Mouse (Mus musculus): ENCODE data around the gene Uggt1. TPM values are rescaled to one million over a fixed set of nuclear protein-coding genes. Genes with fewer than 3 reads are reported as not detected.

Gene Uggt1
- polyA plus RNA-seq, 3 experiments from 2014 or later, result 22.5 to 27.7 (median 25.2) TPM

- no peak for ATAC-seq
Observed at GRCm38 (mm10) chr1:36173461-36173860, 71.1 kb downstream of the Uggt1 start.

DNA sequence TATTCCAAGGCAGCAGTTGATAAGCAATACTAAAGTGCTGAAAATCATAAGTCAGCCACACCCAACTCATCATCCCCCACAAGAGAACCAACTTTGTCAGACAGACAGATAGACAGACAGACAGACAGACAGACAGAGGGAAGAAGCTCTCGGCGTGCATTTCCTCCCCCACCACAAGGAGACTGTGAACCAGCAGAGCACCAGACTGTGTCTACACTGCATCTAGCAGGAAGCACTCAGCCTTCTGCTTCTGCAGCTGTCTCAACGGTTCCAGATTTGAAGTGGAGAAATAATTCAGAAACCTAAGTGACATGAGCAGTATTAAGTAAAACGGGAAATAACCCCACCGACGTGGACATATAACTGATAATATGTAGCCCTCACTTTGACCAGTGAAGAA, 71.6 kb downstream of the Uggt1 start:
- no peak for ATAC-seq

DNA sequence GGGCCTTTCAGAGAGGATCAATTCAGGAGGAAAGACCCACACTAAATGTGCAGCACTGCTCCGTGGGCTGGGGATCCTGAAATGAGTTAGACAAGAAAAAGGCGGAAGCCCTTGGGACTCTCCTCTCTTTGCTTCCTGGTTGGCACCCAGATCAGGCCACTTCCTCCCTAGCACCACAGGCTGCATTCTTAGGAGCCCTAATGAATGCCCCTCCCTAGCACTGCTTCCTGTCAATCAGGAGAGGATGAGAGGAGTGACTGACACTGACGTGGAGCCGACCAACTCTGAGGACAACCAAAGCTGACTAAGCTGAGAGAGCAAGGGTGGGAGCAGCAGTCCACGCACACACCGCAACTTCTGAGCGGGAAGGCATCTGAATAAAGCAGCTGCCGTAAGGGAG, 81.8 kb downstream of the Uggt1 start:
- peak; percentile 47 for ATAC-seq

DNA sequence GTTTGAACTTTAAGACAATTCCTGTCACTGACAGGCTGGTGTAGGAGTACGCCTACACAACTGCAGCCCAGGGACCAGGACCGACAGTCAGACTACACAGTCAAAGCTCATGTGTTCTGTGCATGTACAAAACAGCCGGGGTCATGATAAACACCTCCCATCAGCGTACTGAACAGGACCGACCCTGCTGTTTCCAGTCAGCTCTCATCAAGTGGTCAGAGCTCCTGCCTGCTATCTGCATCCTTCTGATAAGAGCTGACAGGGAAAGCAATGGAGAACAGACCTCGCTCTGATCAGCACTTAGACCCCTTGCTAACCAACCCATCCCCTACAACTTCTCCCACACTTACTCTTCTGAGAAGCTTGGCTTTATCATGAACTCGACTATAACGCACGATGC, 83.3 kb downstream of the Uggt1 start:
- ATAC-seq, result no peak

DNA sequence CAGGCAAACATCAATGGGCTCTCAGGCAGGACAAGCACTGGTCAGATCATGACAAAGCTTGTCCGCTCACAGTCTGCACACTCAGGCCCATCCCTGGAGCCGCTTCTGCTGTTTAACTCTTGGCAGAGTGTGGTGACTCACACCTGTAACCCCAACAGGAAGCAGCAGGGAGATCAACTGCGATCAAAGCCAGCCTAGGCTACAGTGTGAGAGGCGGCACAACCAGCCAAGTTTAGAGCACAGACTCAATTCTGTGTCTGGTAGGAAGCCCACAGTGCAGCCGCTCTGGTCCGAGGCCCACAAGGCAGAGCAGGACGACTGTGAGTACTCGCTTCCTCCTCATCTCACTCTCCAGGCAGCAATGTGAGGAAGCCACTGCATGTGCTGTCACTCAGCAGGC, 84.3 kb downstream of the Uggt1 start:
- peak; percentile 95 for ATAC-seq

DNA sequence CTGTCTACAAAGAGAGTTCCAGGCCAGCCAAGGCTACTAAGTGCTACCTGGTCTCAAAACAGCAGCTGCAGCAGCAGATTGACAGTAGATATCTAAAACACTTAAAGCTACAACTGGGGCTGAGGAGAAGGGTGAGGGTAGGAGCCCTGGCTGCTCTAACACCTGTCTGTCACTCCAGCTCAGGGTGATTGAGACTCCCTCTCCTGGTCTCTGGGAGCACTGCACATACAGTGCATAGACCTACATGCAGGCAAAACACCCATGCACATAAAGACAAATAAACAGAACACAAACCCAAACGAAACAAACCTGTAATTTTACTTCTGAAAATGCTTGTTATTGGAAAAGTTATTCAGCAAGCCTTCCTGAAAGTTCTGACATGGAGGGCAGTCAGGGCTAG, 95.1 kb downstream of the Uggt1 start:
- peak; percentile 87 for ATAC-seq

DNA sequence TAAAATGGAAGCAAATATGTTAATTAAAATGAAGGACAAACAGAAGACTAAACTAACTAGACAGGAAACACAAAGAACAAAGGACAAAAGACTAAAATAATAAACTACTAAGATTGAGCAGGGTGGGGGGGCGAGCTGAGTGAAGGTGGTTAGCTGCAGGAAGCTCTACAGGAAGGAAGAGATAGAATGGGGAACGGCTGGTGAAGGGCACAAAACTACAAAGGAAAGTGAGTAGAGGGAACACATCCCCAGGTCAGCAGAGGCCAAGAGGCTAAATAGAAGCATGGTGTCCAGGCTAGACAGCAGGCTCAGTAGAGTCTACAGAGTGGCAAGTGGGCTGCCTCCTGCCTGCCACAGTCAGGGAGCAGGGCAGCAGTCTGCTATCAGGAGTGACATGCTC, 95.7 kb downstream of the Uggt1 start:
- peak; percentile 79 for ATAC-seq

DNA sequence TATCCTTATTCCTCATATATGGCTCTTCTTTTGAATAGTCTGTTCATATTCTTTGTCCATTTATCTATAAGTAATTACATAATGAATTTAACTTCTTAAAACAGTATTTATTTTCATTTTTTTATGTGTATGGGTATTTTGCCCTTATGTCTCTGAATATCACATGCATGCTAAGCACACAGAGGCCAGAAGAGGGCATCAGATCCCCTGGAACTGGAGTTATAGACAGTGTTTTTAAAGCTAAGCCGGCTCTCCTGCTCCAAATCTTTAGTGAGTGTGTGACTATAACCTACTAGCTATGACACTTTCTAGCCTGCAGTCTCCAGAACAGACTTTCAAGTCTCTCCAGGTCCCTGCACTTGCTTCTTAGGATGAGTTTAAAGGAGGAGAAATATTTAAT, 99.5 kb downstream of the Uggt1 start:
- no peak for ATAC-seq

DNA sequence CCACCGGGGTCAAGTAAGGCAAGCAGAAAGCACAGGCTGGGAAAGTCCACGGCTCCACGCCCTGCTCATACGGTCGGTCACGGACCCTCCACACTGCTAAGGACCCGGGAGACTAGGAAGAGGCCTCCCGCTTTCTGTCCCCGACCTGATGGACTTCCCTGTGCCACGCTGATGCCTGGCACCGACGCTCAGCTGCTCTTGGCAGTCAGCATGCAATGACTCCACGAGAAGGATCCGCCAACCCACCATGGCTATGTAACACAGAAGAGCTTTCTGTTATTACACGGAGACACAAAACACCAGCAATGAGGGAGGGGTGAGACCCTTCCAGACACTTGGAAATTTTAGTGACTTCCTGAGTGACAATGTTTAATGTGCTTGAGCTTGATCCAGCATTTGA, 104.2 kb downstream of the Uggt1 start:
- no peak for ATAC-seq

- peak; percentile 41 for ATAC-seq
Observed at GRCm38 (mm10) chr1:36134584-36134983, 109.9 kb downstream of the Uggt1 start.

- ATAC-seq, result no peak
Observed at GRCm38 (mm10) chr1:36133647-36134046, 110.9 kb downstream of the Uggt1 start.

DNA sequence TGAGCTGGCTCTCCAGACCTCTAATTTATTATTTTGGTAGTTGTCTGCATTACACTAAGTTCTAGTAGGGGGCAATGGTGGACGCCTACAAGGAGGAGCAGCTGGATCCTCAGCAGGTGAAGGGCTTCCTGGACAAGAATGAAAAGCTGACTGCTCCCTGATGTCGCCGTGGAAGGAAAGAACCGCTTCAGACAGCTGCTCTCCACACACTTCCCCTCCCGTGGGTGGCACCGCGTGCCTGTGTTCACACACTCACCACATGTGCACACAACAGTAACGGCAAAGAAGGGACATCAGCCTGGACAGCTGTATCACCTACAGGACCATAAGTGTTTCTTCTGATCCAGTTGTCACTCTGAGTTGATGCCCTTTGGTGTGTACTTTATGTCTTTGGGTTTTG, 111.5 kb downstream of the Uggt1 start:
- no peak for ATAC-seq

- no peak for ATAC-seq
Observed at GRCm38 (mm10) chr1:36132211-36132610, 112.3 kb downstream of the Uggt1 start.

- ATAC-seq, result no peak
Observed at GRCm38 (mm10) chr1:36131766-36132165, 112.8 kb downstream of the Uggt1 start.

DNA sequence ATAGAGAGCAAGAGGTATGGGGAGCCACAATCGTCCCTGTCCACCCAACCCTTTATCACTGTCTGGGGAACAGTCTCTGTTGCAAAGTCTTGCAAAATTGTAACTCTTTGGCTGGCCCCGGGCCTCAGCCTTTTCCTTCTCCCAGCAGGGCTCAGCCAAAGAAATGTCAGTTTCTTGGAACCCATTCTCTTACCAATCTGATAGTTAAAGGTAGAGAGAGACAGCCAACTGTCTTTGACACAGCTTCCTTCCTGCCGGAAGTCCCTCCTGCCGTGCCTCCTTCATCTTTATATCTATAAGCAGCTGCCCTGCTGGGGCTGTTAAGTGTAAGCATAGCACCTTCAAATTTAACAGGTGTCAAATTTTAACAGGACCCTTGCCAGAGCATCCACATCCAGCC, 113.4 kb downstream of the Uggt1 start:
- peak; percentile 76 for ATAC-seq

DNA sequence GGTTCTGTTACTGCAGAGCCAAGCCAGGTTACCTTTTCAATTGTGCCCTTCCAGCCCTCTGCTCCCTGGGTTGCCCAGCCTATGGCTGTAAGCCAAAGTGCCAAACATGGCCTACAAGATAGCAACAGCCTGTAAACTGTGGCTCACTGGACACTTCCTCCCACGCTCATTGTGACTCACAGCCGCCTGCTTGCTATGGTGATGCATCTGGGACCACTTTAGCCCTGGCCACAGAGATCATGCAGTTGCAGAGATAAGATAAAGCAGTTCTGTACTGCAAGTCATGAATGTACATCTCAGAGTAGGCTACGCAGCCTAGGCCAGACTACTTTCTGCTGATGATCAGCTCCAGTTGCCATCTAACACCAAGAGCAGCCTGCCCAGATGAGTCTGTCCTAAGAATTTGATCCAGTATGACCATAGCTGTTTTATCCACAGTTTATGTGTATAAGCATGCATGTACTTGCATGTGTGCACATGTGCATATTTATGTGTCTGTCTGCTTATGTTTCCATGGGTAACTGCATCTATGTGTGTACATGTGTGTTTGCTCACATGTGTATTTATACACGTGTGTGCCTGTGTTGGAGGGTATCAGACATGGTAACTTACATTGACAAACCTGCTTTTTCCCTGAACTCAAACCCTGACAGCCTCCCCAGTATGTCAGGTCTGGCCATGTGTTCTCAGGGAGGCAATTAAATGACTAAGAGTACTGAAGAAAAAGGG, 114.0 kb downstream of the Uggt1 start:
- ATAC-seq, result no peak

DNA sequence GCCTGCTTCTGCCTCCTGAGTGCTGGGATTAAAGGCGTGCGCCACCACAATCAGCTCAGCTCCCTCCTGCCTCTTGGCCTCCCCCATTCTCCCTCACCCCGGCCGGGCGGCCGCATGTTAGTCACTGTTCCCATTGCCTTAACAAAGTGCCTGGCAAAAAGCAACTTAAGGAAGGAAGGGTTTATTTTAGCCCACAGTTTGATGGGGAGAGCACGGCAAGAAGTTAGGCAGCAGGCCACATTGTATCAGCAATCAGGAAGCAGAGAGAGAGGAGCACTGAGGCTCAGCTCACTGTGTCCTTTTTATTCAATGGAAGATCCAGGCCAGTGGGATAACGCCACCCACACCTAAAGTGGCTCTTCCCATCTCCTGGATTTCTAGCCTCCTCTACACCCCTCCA, 114.6 kb downstream of the Uggt1 start:
- ATAC-seq, result no peak

DNA sequence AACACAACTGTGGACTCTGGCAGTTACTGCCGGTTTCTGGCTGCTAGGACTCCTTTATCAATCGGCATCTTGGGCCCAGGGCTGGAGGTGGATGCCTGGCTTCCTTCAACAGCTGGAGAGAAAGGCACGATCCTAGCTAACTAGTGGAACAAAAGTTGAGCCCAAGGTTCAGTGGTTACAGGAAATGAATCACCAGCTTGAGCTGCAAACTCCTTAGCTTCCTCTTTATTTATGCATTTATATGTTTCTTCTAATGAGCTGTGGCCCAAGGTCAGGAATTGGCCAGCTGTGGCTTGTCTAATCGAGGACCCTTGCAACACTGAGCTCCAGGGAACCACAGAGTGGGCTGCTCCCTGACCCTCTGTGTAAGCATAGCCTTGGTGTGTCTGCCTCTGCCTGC, 115.4 kb downstream of the Uggt1 start:
- no peak for ATAC-seq

GRCm38 (mm10) chr1:36125076-36125475, 119.4 kb downstream of the Uggt1 start:
- ATAC-seq, result no peak

DNA sequence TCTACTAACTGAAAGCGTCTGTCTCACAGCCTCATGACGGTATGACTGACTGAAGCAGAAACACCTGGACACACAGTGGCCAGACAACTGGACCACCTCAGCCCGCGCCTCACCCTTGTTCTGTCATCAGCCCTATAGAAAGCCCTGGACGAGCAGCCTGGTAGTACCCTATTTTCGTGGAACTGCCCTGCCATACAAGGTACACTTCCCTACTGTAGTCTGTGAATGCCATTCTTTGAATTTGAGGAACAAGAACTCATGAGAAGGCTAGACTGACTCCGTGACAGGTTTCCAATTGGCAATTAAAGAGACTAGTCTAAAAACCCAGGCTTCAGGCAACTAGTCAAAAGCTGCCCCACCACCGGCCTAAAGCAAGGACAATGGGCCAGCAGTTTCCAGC, 123.3 kb downstream of the Uggt1 start:
- no peak for ATAC-seq

DNA sequence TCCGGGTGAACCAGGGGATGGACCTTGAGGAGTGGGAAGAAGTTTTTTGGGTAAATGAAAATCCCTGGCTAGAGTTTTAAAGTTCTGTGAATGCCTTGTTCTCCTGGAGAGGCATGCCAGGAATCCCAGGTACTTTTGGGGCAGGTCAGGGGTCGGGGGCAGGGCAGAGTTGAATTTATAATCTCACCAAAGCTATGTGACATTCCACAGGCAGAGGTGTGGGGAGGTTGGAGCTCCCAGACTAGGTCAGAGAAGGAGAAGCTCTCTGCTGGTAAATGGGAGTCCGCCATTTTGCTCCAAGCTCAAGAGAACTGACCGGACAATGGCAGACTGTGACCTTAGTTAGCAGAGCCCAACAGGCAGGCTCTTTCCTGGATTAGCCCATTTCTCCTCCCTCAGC, 125.1 kb downstream of the Uggt1 start:
- no peak for ATAC-seq

GRCm38 (mm10) chr1:36118958-36119357, 125.6 kb downstream of the Uggt1 start:
- no peak for ATAC-seq

DNA sequence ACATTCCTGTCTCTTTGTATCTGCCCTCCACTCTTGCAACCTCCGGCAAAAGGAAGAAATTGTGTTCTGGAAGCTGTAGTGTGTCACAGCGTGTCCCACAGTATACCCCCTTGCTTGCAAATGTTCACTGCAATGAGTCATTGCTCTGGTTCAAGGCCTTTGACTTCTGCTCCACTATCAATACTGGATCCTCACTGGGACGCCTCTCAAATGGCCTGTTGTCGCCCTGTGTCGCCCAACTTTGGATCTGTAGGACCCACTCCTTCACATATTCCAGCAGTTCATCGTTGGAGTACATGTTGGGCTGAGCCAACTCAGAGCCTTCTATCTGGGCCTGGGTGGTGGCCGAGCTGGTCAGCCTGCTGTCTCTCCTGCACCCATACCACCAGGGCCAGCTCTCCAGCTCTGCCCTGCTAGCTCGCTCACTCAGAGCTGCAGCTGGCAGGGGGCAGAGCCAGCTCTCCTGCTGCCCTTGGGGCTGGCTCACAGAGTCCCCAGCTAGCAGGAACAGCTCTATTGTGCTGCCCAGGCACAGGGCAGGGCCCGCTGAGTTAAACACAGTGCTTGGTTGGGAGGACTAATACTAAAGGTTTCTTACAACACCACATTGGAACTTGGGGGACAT, 126.3 kb downstream of the Uggt1 start:
- ATAC-seq, result no peak

DNA sequence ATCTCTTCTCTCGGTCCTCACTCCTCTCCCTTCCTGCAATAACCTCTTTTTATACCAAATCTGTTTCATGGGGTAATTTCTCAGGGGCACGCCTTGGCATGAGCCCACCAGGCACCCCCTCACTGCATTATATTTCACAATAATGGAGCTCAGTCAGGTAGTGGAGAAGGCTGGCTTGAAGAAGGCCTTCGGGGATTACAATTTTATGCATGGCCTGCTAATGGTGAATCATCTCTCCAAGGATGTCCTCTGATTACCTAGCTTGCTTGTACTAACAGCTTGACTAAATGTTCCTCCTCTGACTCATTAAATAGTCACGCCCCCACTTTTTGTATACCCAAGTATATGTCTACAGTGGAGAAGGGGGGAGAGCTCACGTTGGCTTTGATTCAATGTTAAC, 128.0 kb downstream of the Uggt1 start:
- ATAC-seq, result no peak

DNA sequence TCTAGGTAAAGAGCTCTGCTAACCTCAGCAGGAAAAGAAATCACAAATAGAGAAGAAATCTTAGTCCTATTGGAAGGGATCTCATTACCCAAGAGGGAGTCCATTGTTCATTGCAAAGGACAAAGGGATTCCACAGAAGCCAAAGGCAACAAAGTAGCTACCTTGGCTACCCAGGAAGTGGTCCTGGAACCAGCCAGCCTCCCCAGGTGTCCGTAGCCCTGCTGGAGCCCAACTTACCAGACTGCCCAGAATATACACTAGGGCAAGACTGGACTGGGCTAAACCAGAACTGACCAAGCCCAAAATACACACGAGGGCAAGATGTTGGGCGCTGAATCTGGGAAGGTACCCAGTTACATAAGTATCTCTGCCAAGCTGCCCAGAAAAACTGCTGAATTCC, 129.7 kb downstream of the Uggt1 start:
- no peak for ATAC-seq
